Mouse (Mus musculus): ENCODE results near the gene Ccdc116.

- TF ChIP-seq GATA1 (IDR thresholded peaks at IDR 0.05; ENCODE audit: borderline replicate concordance, low read length): no peak
- TF ChIP-seq CTCF (IDR thresholded peaks at IDR 0.05; ENCODE audit: low read depth, low read length): no peak
- no peak for TF ChIP-seq TAL1 (conservative IDR thresholded peaks at IDR 0.05; ENCODE audit: low read depth, low read length)
These were observed 42.4 kb downstream of the Ccdc116 start for GRCm38 (mm10) chr16:17104600-17104999.
